Mouse (Mus musculus) intestine, embryonic 14.5 days (tissue): ENCODE data around the gene Abcc8. TPM values are rescaled to one million over a fixed set of nuclear protein-coding genes. Genes with fewer than 3 reads are reported as not detected.

Experiments
- ATAC-seq: fragments of 200-750 bp; cut with Nextera tagmentation; replicated peaks from 2 replicates; pipeline ENCODE4 v1.8.0; 2017; ENCODE audit warnings: low read depth, moderate number of reproducible peaks, moderate TSS enrichment, moderate library complexity; ENCODE audit not compliant: low FRiP score, low TSS enrichment
- DNase-seq: peaks from one replicate; pipeline ENCODE4 v3.0.0-alpha.2; 2018; ENCODE audit warnings: low spot score
- H3K27ac ChIP-seq: fragments of 300-500 bp; sonication (generic); 2 replicates; pipeline ENCODE4 v1.5.1; 2014; ENCODE audit warnings: low read depth, mild to moderate bottlenecking, control low read depth
- H3K27me3 ChIP-seq: fragments of 300-500 bp; sonication (generic); replicated peaks from 2 replicates; pipeline ENCODE4 v1.6.1; 2014; ENCODE audit warnings: low read length, control low read depth; ENCODE audit not compliant: control insufficient read depth, insufficient read depth
- H3K36me3 ChIP-seq: fragments of 300-500 bp; sonication (generic); 2 replicates; pipeline ENCODE4 v1.6.1; 2014; ENCODE audit warnings: low read length, control low read depth; ENCODE audit not compliant: control insufficient read depth, insufficient read depth
- H3K4me1 ChIP-seq: fragments of 300-500 bp; sonication (generic); replicated peaks from 2 replicates; pipeline ENCODE4 v1.6.1; 2014; ENCODE audit warnings: low read length, control low read depth, mixed read lengths; ENCODE audit not compliant: control insufficient read depth, insufficient read depth
- H3K4me2 ChIP-seq: fragments of 300-500 bp; sonication (generic); 2 replicates; pipeline ENCODE4 v1.6.1; 2014; ENCODE audit warnings: low read length
- H3K4me3 ChIP-seq: fragments of 300-500 bp; sonication (generic); 2 replicates; pipeline ENCODE4 v1.5.1; 2014; ENCODE audit warnings: low read depth, low read length, control low read depth, mixed read lengths
- H3K9ac ChIP-seq: fragments of 300-500 bp; sonication (generic); 2 replicates; pipeline ENCODE4 v1.6.1; 2014; ENCODE audit warnings: mild to moderate bottlenecking, low read length
- H3K9me3 ChIP-seq: fragments of 300-500 bp; sonication (generic); 2 replicates; pipeline ENCODE4 v1.6.1; 2016; ENCODE audit warnings: low read length, control low read depth; ENCODE audit not compliant: control insufficient read depth
- whole genome bisulfite sequencing: fragments of 180-500 bp; shearing (Covaris S2); extraction: QIAGEN DNeasy Blood & Tissue Kit; methylation state at CpG from one replicate; pipeline ENCODE4 v1.1.7; 2014; 5-methylcytosine and 5-hydroxymethylcytosine counted together
- polyA plus RNA-seq: library from polyadenylated mRNA; unstranded; fragments of >200 nt; fragmentation: Nextera tagmentation; extraction: Ambion mirVana; gene quantifications from 2 replicates; pipeline ENCODE4 v1.2.1, GENCODE M21; 2014

The Abcc8 gene
- polyA plus RNA-seq, 1 experiment from 2014 or later, result 7.6 TPM

GRCm38 (mm10) chr7:46146675-46147308 is 33.0 kb downstream of the Abcc8 start:
- ATAC-seq (no peak), DNase-seq (no peak)
- Histone ChIP-seq H3K36me3 (no peaks in the 10 kb centered on the region), H3K9me3 (no peaks in the 10 kb centered on the region), H3K9ac (no peak overlapping the region), H3K27ac (no peak overlapping the region), H3K27me3 (no peaks in the 10 kb centered on the region), H3K4me3 (no peak overlapping the region), H3K4me2 (no peak overlapping the region), H3K4me1 (no peaks in the 10 kb centered on the region)
- WGBS, result 82% methylated on average over 7 of the region's 7 CpGs

DNA sequence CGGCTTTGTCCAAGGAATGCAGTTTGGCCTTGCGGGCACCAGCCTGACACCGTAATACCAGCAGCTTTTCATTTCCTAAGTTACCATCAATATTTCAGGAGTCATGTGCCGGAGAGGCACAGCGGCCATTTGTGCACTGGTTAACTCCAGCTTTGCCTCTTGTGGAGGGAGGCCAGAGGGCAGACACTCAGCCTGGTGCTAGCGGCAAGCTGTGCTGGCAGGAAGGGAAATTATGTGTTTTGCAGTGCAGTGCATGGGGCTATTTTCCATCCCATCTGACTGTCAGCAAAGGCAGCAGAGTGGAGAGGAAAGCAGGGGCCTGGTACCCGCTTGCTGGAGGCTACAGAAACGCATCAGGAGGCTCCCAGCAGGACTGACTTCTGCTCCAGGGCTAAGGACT is 35.8 kb downstream of the Abcc8 start:
- Histone ChIP-seq H3K9ac (no peak overlapping the region), H3K9me3 (no peaks in the 10 kb centered on the region), H3K4me1 (no peaks in the 10 kb centered on the region), H3K4me3 (no peak overlapping the region), H3K27me3 (no peaks in the 10 kb centered on the region), H3K36me3 (no peaks in the 10 kb centered on the region), H3K27ac (no peak overlapping the region), H3K4me2 (no peak overlapping the region)
- no peak for ATAC-seq
- 67% methylated on average over 8 of the region's 8 CpGs for WGBS
- no peak for DNase-seq

GRCm38 (mm10) chr7:46138329-46138930 is 41.4 kb downstream of the Abcc8 start:
- no peak overlapping the region for H3K4me2 ChIP-seq
- ATAC-seq (peak; percentile 77), DNase-seq (no peak)
- 12% methylated on average over 7 of the region's 7 CpGs for WGBS
- H3K4me1 ChIP-seq, result peaks cover 13% of the 10 kb centered on the region
- no peaks in the 10 kb centered on the region for H3K36me3 ChIP-seq
- no peaks in the 10 kb centered on the region for H3K27me3 ChIP-seq
- no peaks in the 10 kb centered on the region for H3K9me3 ChIP-seq
- H3K4me3 ChIP-seq, result no peak overlapping the region
- no peak overlapping the region for H3K27ac ChIP-seq
- H3K9ac ChIP-seq, result no peak overlapping the region

GRCm38 (mm10) chr7:46133858-46134257 is 46.0 kb downstream of the Abcc8 start:
- Histone ChIP-seq H3K27ac (no peak overlapping the region), H3K4me3 (no peak overlapping the region), H3K9ac (no peak overlapping the region), H3K27me3 (no peaks in the 10 kb centered on the region), H3K4me1 (peaks cover 13% of the 10 kb centered on the region), H3K36me3 (no peaks in the 10 kb centered on the region), H3K9me3 (no peaks in the 10 kb centered on the region), H3K4me2 (no peak overlapping the region)
- 31% methylated on average over 7 of the region's 7 CpGs for WGBS
- DNase-seq, result no peak
- no peak for ATAC-seq

DNA sequence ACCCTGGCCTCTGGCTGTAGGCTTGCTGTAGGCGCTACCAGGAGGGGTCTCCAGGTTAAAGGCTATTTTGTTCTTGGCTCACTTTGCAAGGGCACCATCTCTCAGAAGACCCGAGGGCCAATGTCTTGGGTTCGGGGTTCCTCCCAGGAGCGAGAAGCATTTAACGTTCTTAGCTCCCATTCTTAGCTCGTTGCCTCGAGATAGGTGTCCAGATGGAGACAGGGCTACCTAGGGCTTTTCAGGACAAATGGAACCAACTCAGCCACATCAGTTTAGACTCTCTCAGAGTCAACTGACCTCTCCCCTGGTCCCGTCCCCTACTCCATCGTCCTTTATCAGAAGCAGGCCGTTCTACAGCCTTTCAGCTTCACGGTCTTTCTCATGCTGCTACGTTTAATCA is 47.6 kb downstream of the Abcc8 start:
- no peaks in the 10 kb centered on the region for H3K36me3 ChIP-seq
- H3K27me3 ChIP-seq, result no peaks in the 10 kb centered on the region
- no peak overlapping the region for H3K9ac ChIP-seq
- no peaks in the 10 kb centered on the region for H3K9me3 ChIP-seq
- DNase-seq, result no peak
- no peak overlapping the region for H3K4me2 ChIP-seq
- H3K4me3 ChIP-seq, result no peak overlapping the region
- no peak overlapping the region for H3K27ac ChIP-seq
- H3K4me1 ChIP-seq, result peaks cover 7% of the 10 kb centered on the region
- WGBS, result 90% methylated on average over 12 of the region's 12 CpGs
- no peak for ATAC-seq

DNA sequence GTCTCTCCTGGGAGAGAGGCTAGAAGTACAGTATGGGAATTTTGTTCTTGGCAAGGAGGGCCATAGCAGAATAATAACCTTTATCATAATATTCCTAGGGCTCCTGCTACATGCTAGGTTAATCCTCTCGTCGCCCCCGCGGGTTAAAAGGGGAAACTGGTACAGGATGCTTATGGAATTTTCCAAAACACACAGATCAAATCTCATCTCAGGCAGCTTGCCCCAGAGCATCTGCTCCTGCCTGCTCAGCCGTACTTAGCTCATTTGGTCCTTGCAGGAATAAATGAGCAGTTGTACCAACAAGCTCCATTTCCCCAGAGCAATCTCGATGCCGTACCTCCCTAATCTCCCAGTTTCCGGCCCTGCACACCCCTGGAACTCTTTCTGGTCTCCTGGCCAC is 48.0 kb downstream of the Abcc8 start:
- H3K9me3 ChIP-seq, result no peaks in the 10 kb centered on the region
- 78% methylated on average over 8 of the region's 8 CpGs for WGBS
- no peak overlapping the region for H3K9ac ChIP-seq
- no peak for ATAC-seq
- DNase-seq, result no peak
- no peak overlapping the region for H3K4me2 ChIP-seq
- no peaks in the 10 kb centered on the region for H3K27me3 ChIP-seq
- peaks cover 7% of the 10 kb centered on the region for H3K4me1 ChIP-seq
- H3K4me3 ChIP-seq, result no peak overlapping the region
- no peaks in the 10 kb centered on the region for H3K36me3 ChIP-seq
- no peak overlapping the region for H3K27ac ChIP-seq

- 24% methylated on average over 3 of the region's 3 CpGs for WGBS
- Histone ChIP-seq H3K4me3 (no peak overlapping the region), H3K9ac (no peak overlapping the region), H3K27me3 (no peaks in the 10 kb centered on the region), H3K4me1 (peaks cover 7% of the 10 kb centered on the region), H3K4me2 (no peak overlapping the region), H3K9me3 (no peaks in the 10 kb centered on the region), H3K27ac (0 out of 2 replicates have a peak overlapping the region, but pooled peaks have one; percentile 10), H3K36me3 (no peaks in the 10 kb centered on the region)
- DNase-seq (no peak), ATAC-seq (no peak)
Measured at GRCm38 (mm10) chr7:46131266-46131665, 48.6 kb downstream of the Abcc8 start.

DNA sequence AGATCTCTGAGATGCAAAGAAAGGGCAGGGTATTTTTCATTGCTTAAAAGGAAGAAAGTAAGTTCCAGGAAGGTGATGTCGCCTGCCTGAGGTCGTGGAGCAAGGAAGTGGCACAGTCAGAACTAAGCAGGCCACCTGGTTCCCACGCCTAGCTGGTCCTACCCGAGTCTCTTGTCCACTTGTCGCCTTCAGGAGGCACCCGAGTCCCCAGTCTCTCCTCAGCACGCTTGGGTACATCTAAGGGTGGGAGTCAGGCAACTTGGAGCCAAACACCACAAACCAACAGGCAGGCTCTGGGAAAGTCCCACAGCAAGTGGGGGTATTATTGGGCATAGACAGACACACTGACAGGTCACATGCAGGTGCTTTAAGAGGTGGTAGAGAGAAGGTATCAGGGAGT is 49.1 kb downstream of the Abcc8 start:
- Histone ChIP-seq H3K9me3 (no peaks in the 10 kb centered on the region), H3K4me2 (no peak overlapping the region), H3K4me1 (peaks cover 7% of the 10 kb centered on the region), H3K27me3 (no peaks in the 10 kb centered on the region), H3K27ac (0 out of 2 replicates have a peak overlapping the region, but pooled peaks have one; percentile 10), H3K4me3 (no peak overlapping the region), H3K9ac (no peak overlapping the region), H3K36me3 (no peaks in the 10 kb centered on the region)
- WGBS, result 61% methylated on average over 7 of the region's 7 CpGs
- DNase-seq (no peak), ATAC-seq (no peak)
